In genomic region chr9:78108796-78109239, GRCm38 (mm10) we compare ENCODE assay signal across 8 mouse cellular contexts. TPM values are rescaled to one million over a fixed set of nuclear protein-coding genes. Genes with fewer than 3 reads are reported as not detected.
DNase-seq lines count a peak whose midpoint lies in the region; ATAC-seq and TF ChIP-seq lines count a peak whose summit lies in the region.

TSS of gene Fbxo9 (minus strand) at chr9:78109065.
TSS of gene Ick (plus strand) at chr9:78109192.

- no peak for TF ChIP-seq POLR2A in ES-Bruce4 (IDR thresholded peaks at IDR 0.05; ENCODE audit: insufficient read depth, low read length)

- ATAC-seq in cerebellum, adult (ENCODE audit: insufficient number of reproducible peaks, low FRiP score, low TSS enrichment): peak; percentile 89
- ATAC-seq in forebrain, embryonic 13.5 days: peak; percentile 95
- ATAC-seq in liver, postnatal 0 days: peak; percentile 83
- peak; percentile 95 for ATAC-seq in neural tube, embryonic 14.5 days (ENCODE audit: low read depth)

- H3K27me3 ChIP-seq in ES-Bruce4 (ENCODE audit: control insufficient read depth, insufficient read depth, low read length, poor library complexity, severe bottlenecking): no peaks in the 10 kb centered on the region
- no peaks in the 10 kb centered on the region for H3K27me3 ChIP-seq in forebrain, embryonic 13.5 days
- no peaks in the 10 kb centered on the region for H3K27me3 ChIP-seq in liver, postnatal 0 days (ENCODE audit: insufficient read depth, low read length)
- no peaks in the 10 kb centered on the region for H3K27me3 ChIP-seq in neural tube, embryonic 14.5 days (ENCODE audit: control insufficient read depth, insufficient read depth, low read length)

- H3K27ac ChIP-seq in ES-Bruce4 (ENCODE audit: insufficient read depth, low read length): peak within 1 kb of the TSS; percentile 40
- H3K27ac ChIP-seq in forebrain, embryonic 13.5 days: peak within 1 kb of the TSS; percentile 85
- H3K27ac ChIP-seq in liver, postnatal 0 days (ENCODE audit: low read depth): peak within 1 kb of the TSS; percentile 98
- H3K27ac ChIP-seq in neural tube, embryonic 14.5 days (ENCODE audit: low read depth, low read length): peak within 1 kb of the TSS; percentile 86

- H3K4me1 ChIP-seq in ES-Bruce4 (ENCODE audit: control insufficient read depth, insufficient read depth, low read length): peaks cover 1% of the 10 kb centered on the region
- peaks cover 23% of the 10 kb centered on the region for H3K4me1 ChIP-seq in forebrain, embryonic 13.5 days
- peaks cover 36% of the 10 kb centered on the region for H3K4me1 ChIP-seq in liver, postnatal 0 days (ENCODE audit: insufficient read depth)
- H3K4me1 ChIP-seq in neural tube, embryonic 14.5 days (ENCODE audit: control insufficient read depth, insufficient read depth, low read length): peaks cover 8% of the 10 kb centered on the region

- peak within 1 kb of the TSS; percentile 75 for H3K9ac ChIP-seq in ES-Bruce4 (ENCODE audit: low read depth, poor library complexity, severe bottlenecking)
- peak within 1 kb of the TSS; percentile 88 for H3K9ac ChIP-seq in forebrain, embryonic 13.5 days
- peak within 1 kb of the TSS; percentile 92 for H3K9ac ChIP-seq in liver, postnatal 0 days (replicated peaks)
- peak within 1 kb of the TSS; percentile 83 for H3K9ac ChIP-seq in neural tube, embryonic 14.5 days (replicated peaks; ENCODE audit: low read depth, low read length)

- peak within 1 kb of the TSS; percentile 92 for H3K4me2 ChIP-seq in forebrain, embryonic 13.5 days
- peak within 1 kb of the TSS; percentile 84 for H3K4me2 ChIP-seq in liver, postnatal 0 days (ENCODE audit: low read depth, low read length)
- H3K4me2 ChIP-seq in neural tube, embryonic 14.5 days (ENCODE audit: low read depth, low read length): peak within 1 kb of the TSS; percentile 83

- under 1% methylated on average over 20 of the region's 20 CpGs for WGBS in forebrain, embryonic 13.5 days
- 0% methylated on average over 20 of the region's 20 CpGs for WGBS in large intestine, adult 2 months
- under 1% methylated on average over 20 of the region's 20 CpGs for WGBS in liver, postnatal 0 days (ENCODE audit: insufficient replicate concordance)
- 0% methylated on average over 20 of the region's 20 CpGs for WGBS in neural tube, embryonic 14.5 days

- H3K4me3 ChIP-seq in ES-Bruce4 (ENCODE audit: low read depth, low read length): peak within 1 kb of the TSS; percentile 64
- H3K4me3 ChIP-seq in forebrain, embryonic 13.5 days: peak within 1 kb of the TSS; percentile 83
- peak within 1 kb of the TSS; percentile 81 for H3K4me3 ChIP-seq in liver, postnatal 0 days (ENCODE audit: low read depth, low read length)
- H3K4me3 ChIP-seq in neural tube, embryonic 14.5 days (ENCODE audit: low read depth, low read length): peak within 1 kb of the TSS; percentile 88

- intact Hi-C loops in heart, postnatal 10 days (cut with DNase I): no loop called here

- no peak for TF ChIP-seq CTCF in ES-Bruce4 (IDR thresholded peaks at IDR 0.05; ENCODE audit: low read depth, low read length)
- no peak for TF ChIP-seq CTCF in liver, postnatal 0 days (IDR thresholded peaks at IDR 0.05; ENCODE audit: low read depth)

- no peaks in the 10 kb centered on the region for H3K36me3 ChIP-seq in ES-Bruce4 (ENCODE audit: control insufficient read depth, insufficient read depth, low read length, poor library complexity, severe bottlenecking)
- H3K36me3 ChIP-seq in forebrain, embryonic 13.5 days (ENCODE audit: poor library complexity, severe bottlenecking): 0 out of 2 replicates have a peak, but pooled peaks cover 5% of the 10 kb centered on the region
- H3K36me3 ChIP-seq in liver, postnatal 0 days (replicated peaks; ENCODE audit: insufficient read depth, low read length): peaks cover 6% of the 10 kb centered on the region; the same call in 1 of the 2 replicates
- no peaks in the 10 kb centered on the region for H3K36me3 ChIP-seq in neural tube, embryonic 14.5 days (ENCODE audit: control insufficient read depth, insufficient read depth, low read length)

- H3K9me3 ChIP-seq in ES-Bruce4 (replicated peaks; ENCODE audit: control insufficient read depth, insufficient read depth, low read length, poor library complexity, severe bottlenecking): no peaks in the 10 kb centered on the region
- no peaks in the 10 kb centered on the region for H3K9me3 ChIP-seq in forebrain, embryonic 13.5 days (replicated peaks)
- H3K9me3 ChIP-seq in liver, postnatal 0 days (ENCODE audit: low read length): no peaks in the 10 kb centered on the region
- H3K9me3 ChIP-seq in neural tube, embryonic 14.5 days (ENCODE audit: control insufficient read depth, low read length): no peaks in the 10 kb centered on the region

- peak; percentile 94 for DNase-seq in heart, postnatal 10 days
- DNase-seq in large intestine, adult 2 months (ENCODE audit: low read depth, low spot score): peak; percentile 98
- DNase-seq in liver, postnatal 0 days: peak; percentile 89
- peak; percentile 95 for DNase-seq in testis, postnatal 14 days (ENCODE audit: low spot score)

- no peak for TF ChIP-seq EP300 in ES-Bruce4 (IDR thresholded peaks at IDR 0.05; ENCODE audit: insufficient read depth, low read depth, low read length)
- no peak for TF ChIP-seq EP300 in liver, postnatal 0 days (IDR thresholded peaks at IDR 0.05; ENCODE audit: low read depth)

RNA-seq across cellular contexts. Expression of gene Fbxo9, which starts in this region (rescaled TPM):
- 16.4 and 19.1 TPM in 2 replicates for polyA plus RNA-seq in ES-Bruce4 (2011; ENCODE audit: insufficient read depth, insufficient read length, low read depth, missing spikeins)
- 32.4 and 36.3 TPM in 2 replicates for polyA plus RNA-seq in forebrain, embryonic 13.5 days (2015; fragmentation: Nextera tagmentation; extraction: Ambion mirVana)
- total RNA-seq in heart, postnatal 10 days (2021): 10 to 100 TPM; 88.6 to 90.3 TPM
- polyA plus RNA-seq in large intestine, adult 2 months (2012; rRNA removed): 75.3 and 86.7 TPM in 2 replicates
- polyA plus RNA-seq in liver, postnatal 0 days (2015; fragmentation: Nextera tagmentation; extraction: Ambion mirVana): 45.7 and 54.0 TPM in 2 replicates
- polyA plus RNA-seq in neural tube, embryonic 14.5 days (2014; fragmentation: Nextera tagmentation; extraction: Ambion mirVana): 91.4 and 94.7 TPM in 2 replicates

RNA-seq across cellular contexts. Expression of gene Ick, which starts in this region (rescaled TPM):
- 17.1 and 17.5 TPM in 2 replicates for polyA plus RNA-seq in ES-Bruce4 (2011; ENCODE audit: insufficient read depth, insufficient read length, low read depth, missing spikeins)
- polyA plus RNA-seq in forebrain, embryonic 13.5 days (2015; fragmentation: Nextera tagmentation; extraction: Ambion mirVana): 34.3 and 34.6 TPM in 2 replicates
- 10 to 100 TPM; 21.5 to 23.0 TPM for total RNA-seq in heart, postnatal 10 days (2021)
- 18.0 and 29.2 TPM in 2 replicates for polyA plus RNA-seq in large intestine, adult 2 months (2012; rRNA removed)
- polyA plus RNA-seq in liver, postnatal 0 days (2015; fragmentation: Nextera tagmentation; extraction: Ambion mirVana): 5.3 and 7.0 TPM in 2 replicates
- 36.0 and 40.8 TPM in 2 replicates for polyA plus RNA-seq in neural tube, embryonic 14.5 days (2014; fragmentation: Nextera tagmentation; extraction: Ambion mirVana)

Comparison
In these comparisons a context has a peak if more than half of its experiments do, and no peak if none do; other contexts are left out.
1. Peak in every context shown above with its lines: DNase-seq, ATAC-seq, H3K4me3 ChIP-seq and H3K27ac ChIP-seq.
2. H3K27ac ChIP-seq: peak in every context shown above with its lines; median percentile 98 in liver, postnatal 0 days; 86 in neural tube, embryonic 14.5 days; 85 in forebrain, embryonic 13.5 days; 40 in ES-Bruce4.